Mouse (Mus musculus) 416B (cell line): Measurements from ENCODE around the gene Spon1.
A peak's percentile ranks its signal among the peaks of the same experiment; 100 is the strongest.

ENCODE experiments used
- DNase-seq: peaks from one replicate; pipeline ENCODE4 v3.0.0; 2011; ENCODE audit warnings: low read depth

The Spon1 gene

GRCm38 (mm10) chr7:113765667-113766497 is at the start of gene Spon1:
Gene Spon1 (plus strand): TSS chr7:113765998.
- DNase-seq = no peak

GRCm38 (mm10) chr7:113721994-113722393 is 43.8 kb upstream of the Spon1 start:
- DNase-seq = no peak

GRCm38 (mm10) chr7:113723905-113724304 is 41.9 kb upstream of the Spon1 start:
- no peak for DNase-seq

- DNase-seq = no peak
Measured at GRCm38 (mm10) chr7:113727999-113728713, 37.6 kb upstream of the Spon1 start.

- no peak for DNase-seq
Measured at GRCm38 (mm10) chr7:113728926-113729325, 36.9 kb upstream of the Spon1 start.

GRCm38 (mm10) chr7:113730406-113731247 is 35.2 kb upstream of the Spon1 start:
- no peak for DNase-seq

- no peak for DNase-seq
Measured at GRCm38 (mm10) chr7:113737790-113738362, 27.9 kb upstream of the Spon1 start.

- peak; percentile 67 for DNase-seq
Measured at GRCm38 (mm10) chr7:113739181-113739580, 26.6 kb upstream of the Spon1 start.

- DNase-seq = peak; percentile 2
Measured at GRCm38 (mm10) chr7:113742644-113743043, 23.2 kb upstream of the Spon1 start.

GRCm38 (mm10) chr7:113743982-113744381 is 21.8 kb upstream of the Spon1 start:
- no peak for DNase-seq

GRCm38 (mm10) chr7:113756616-113757015 is 9.2 kb upstream of the Spon1 start:
- DNase-seq = no peak

- peak; percentile 52 for DNase-seq
Measured at GRCm38 (mm10) chr7:113759212-113759611, 6.6 kb upstream of the Spon1 start.

GRCm38 (mm10) chr7:113765133-113765532 is 665 bp upstream of the Spon1 start:
- no peak for DNase-seq

GRCm38 (mm10) chr7:113766498-113766941 is 722 bp downstream of the Spon1 start:
- DNase-seq = no peak

- no peak for DNase-seq
Measured at GRCm38 (mm10) chr7:113767546-113767945, 1.7 kb downstream of the Spon1 start.

- DNase-seq = no peak
Measured at GRCm38 (mm10) chr7:113768174-113768935, 2.6 kb downstream of the Spon1 start.

- DNase-seq = no peak
Measured at GRCm38 (mm10) chr7:113769281-113769680, 3.5 kb downstream of the Spon1 start.

GRCm38 (mm10) chr7:113772135-113772534 is 6.3 kb downstream of the Spon1 start:
- DNase-seq = peak; percentile 5

GRCm38 (mm10) chr7:113773436-113773835 is 7.6 kb downstream of the Spon1 start:
- DNase-seq = no peak

- peak; percentile 16 for DNase-seq
Measured at GRCm38 (mm10) chr7:113774039-113774438, 8.2 kb downstream of the Spon1 start.

- DNase-seq = no peak
Measured at GRCm38 (mm10) chr7:113774906-113775305, 9.1 kb downstream of the Spon1 start.
